Mouse (Mus musculus): ENCODE measurements around the gene Sorcs2. TPM values are rescaled to one million over a fixed set of nuclear protein-coding genes. Genes with fewer than 3 reads are reported as not detected.

The Sorcs2 gene
- 12.7 and 12.9 TPM in 2 replicates for polyA plus RNA-seq (2016; fragmentation: Nextera tagmentation; extraction: Ambion mirVana)

DNA sequence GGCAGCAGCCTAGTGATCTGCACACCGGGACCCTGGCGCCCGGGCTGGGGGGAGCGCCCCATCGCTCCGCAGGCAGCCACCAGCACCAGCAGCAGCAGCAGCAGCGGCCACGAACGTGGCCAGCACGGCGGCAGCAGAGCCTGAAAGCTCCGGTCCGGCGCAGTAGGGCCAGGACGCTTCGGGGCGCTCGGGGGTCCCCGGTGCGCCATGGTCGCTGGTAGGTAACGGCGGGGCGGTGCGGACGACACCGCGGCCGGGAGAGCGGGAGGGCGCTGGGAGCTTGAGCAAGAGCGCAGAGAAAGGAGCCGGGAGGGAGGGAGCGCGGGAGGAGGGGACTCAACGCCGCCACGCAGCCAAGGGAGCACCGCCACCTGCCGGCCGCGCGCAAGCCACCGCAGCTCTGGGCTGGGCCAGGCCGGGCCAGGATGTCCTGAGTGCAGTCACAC lies at the start of gene Sorcs2:
Sorcs2 (minus strand) TSS at position 303 of the 446 bp plus-strand sequence.
- H3K36me3 ChIP-seq = no peaks in the 10 kb centered on the region
- H3K27me3 ChIP-seq = peaks cover 21% of the 10 kb centered on the region
- H3K4me3 ChIP-seq = peak within 1 kb of the TSS; percentile 73
- WGBS = under 1% methylated on average over 45 of the region's 45 CpGs
- ATAC-seq (ENCODE audit: insufficient number of reproducible peaks, insufficient read depth, low FRiP score, low TSS enrichment) = peak; percentile 78
- no peak within 1 kb of the TSS for H3K27ac ChIP-seq
- H3K9me3 ChIP-seq = no peaks in the 10 kb centered on the region
- H3K9ac ChIP-seq = peak within 1 kb of the TSS; percentile 82
- peak within 1 kb of the TSS; percentile 95 for H3K4me2 ChIP-seq (replicated peaks)
- H3K4me1 ChIP-seq = peaks cover 21% of the 10 kb centered on the region

DNA sequence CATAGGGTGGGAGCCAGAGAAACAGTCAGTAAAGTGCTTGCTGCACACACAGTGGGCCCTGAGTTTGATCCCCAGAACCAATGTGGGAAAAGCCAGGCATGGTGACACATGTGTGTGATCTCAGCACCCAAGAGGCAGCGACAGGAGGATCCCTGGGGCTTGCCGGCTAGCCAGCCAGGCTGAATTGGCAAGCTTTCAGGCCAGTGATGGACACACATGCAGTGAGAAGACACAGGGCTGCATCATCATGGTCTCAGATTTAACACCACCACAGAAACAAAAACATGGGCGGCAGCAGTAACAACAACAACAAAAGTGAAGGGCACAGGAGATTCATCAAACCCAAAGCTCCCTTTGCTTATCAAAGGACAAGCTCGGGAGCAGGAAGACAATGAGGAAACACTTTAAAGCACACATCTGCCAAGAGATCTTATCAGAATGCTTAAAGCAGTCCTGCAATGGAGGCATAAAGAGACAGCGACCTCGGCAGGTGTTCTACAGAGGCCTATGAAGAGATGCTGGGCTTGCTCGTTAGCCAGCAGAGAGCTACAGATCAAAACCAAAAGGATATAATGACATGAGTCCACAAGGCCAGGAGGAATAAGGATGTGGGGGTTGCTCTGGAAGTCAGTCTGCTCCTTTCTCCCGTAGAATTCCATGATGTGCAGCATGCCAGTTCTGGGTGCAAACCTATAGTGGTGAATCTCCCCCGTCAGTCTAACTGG lies 48.4 kb upstream of the Sorcs2 start:
- no peak for ATAC-seq (ENCODE audit: insufficient number of reproducible peaks, insufficient read depth, low FRiP score, low TSS enrichment)
- WGBS = 48% methylated on average over 9 of the region's 9 CpGs
- Histone ChIP-seq H3K27ac (no peak overlapping the region), H3K4me2 (replicated peaks) (no peak overlapping the region), H3K9me3 (no peaks in the 10 kb centered on the region), H3K27me3 (peaks cover 5% of the 10 kb centered on the region; the same call in 1 of the 2 replicates), H3K4me1 (peaks cover 9% of the 10 kb centered on the region; the same call in 1 of the 2 replicates), H3K36me3 (no peaks in the 10 kb centered on the region), H3K4me3 (no peak overlapping the region), H3K9ac (no peak overlapping the region)

DNA sequence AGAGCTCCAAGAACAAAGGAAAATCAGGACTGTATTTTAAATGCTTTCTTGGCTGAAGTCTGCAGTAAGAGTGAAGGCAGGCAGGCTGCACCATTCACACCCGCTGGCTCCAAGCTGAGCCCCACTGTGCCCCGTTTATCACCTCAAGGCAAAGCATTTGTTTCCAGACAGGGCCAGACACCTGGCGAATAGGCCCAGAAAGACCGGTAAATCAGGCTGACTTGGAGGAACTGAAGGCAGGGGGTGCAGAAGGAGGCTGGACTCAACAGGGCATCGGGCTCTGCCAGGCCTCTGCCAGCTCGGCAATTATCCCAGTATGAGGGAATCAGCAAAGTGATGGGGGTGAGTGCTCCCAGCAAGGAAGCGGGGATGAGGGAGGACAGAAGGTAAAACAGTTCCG lies 47.1 kb upstream of the Sorcs2 start:
- no peak overlapping the region for H3K27ac ChIP-seq
- peaks cover 5% of the 10 kb centered on the region; the same call in 1 of the 2 replicates for H3K27me3 ChIP-seq
- H3K4me1 ChIP-seq = peaks cover 6% of the 10 kb centered on the region; the same call in 1 of the 2 replicates
- H3K36me3 ChIP-seq = no peaks in the 10 kb centered on the region
- WGBS = 22% methylated on average over 8 of the region's 8 CpGs
- no peak overlapping the region for H3K9ac ChIP-seq
- ATAC-seq (ENCODE audit: insufficient number of reproducible peaks, insufficient read depth, low FRiP score, low TSS enrichment) = no peak
- H3K9me3 ChIP-seq = no peaks in the 10 kb centered on the region
- H3K4me3 ChIP-seq = no peak overlapping the region
- H3K4me2 ChIP-seq (replicated peaks) = no peak overlapping the region

DNA sequence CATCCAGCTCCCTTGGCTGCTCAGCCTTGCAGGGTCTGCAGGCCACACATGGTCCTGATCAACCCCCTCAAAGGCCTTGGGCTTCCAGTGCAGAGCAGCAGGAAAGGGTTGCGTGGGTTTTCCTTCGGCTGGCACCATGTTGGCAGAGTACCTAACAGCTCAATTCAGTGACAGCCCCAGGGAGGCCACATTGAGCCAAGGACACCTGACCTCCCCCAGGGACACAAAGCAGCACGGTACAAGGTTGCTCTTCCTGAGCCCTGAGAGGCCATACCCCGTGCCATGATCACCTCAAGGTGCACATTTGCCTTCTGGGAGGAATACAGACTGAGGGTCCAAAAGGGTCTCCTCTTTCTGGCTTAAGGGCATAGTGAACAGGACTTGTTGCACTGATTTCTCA lies 46.7 kb upstream of the Sorcs2 start:
- Histone ChIP-seq H3K27me3 (peaks cover 5% of the 10 kb centered on the region; the same call in 1 of the 2 replicates), H3K4me3 (no peak overlapping the region), H3K9me3 (no peaks in the 10 kb centered on the region), H3K9ac (no peak overlapping the region), H3K4me1 (peaks cover 3% of the 10 kb centered on the region; the same call in 1 of the 2 replicates), H3K36me3 (no peaks in the 10 kb centered on the region), H3K27ac (no peak overlapping the region), H3K4me2 (replicated peaks) (no peak overlapping the region)
- WGBS = 57% methylated on average over 4 of the region's 4 CpGs
- no peak for ATAC-seq (ENCODE audit: insufficient number of reproducible peaks, insufficient read depth, low FRiP score, low TSS enrichment)

DNA sequence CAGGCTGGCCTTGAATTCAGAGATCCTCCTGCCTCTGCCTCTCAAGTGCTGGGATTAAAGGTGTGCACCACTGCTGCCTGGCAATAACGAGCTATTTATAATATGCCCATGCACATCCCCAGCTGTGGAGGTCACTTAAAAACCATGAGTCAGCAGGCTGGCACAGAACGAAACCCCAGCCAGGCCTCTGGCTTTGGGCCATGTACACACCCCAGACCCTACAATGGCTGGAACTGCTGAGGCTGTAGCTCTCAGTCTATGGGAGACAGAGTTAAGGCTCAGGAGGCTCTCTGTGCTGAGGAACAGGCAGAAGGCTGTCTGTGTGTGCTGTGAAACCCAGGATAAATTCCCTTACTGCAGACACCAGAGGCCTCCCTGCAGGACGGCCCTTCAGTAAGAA lies 42.8 kb upstream of the Sorcs2 start:
- Histone ChIP-seq H3K9me3 (peaks cover 3% of the 10 kb centered on the region; the same call in 1 of the 2 replicates), H3K9ac (no peak overlapping the region), H3K4me1 (peaks cover 3% of the 10 kb centered on the region; the same call in 1 of the 2 replicates), H3K27me3 (peaks cover 5% of the 10 kb centered on the region; the same call in 1 of the 2 replicates), H3K4me3 (no peak overlapping the region), H3K27ac (no peak overlapping the region), H3K4me2 (replicated peaks) (no peak overlapping the region), H3K36me3 (no peaks in the 10 kb centered on the region)
- ATAC-seq (ENCODE audit: insufficient number of reproducible peaks, insufficient read depth, low FRiP score, low TSS enrichment) = no peak
- 65% methylated on average over 3 of the region's 3 CpGs for WGBS

DNA sequence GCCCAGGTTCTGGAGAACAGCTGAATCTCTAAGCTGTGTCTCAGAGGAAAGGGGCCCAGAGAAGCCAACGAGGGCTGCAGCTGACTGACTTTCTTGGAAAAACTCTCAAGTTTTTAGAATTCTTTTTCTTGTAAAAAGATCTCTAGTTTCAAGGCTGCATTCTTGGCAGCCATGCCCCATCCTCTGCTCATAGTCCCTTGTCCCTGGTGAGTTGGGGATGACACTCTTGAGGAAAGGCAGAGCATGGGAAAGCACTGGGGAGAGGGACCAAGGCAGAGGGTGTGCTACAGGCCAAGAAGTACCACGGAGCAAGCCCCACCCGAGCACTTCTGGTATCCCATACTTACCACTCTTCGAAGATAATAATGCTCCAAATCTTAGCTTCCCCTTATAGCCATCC lies 38.9 kb upstream of the Sorcs2 start:
- WGBS = 80% methylated on average over 4 of the region's 4 CpGs
- H3K36me3 ChIP-seq = no peaks in the 10 kb centered on the region
- H3K27ac ChIP-seq = no peak overlapping the region
- ATAC-seq (ENCODE audit: insufficient number of reproducible peaks, insufficient read depth, low FRiP score, low TSS enrichment) = no peak
- no peak overlapping the region for H3K4me2 ChIP-seq (replicated peaks)
- H3K9ac ChIP-seq = no peak overlapping the region
- no peaks in the 10 kb centered on the region for H3K4me1 ChIP-seq
- H3K4me3 ChIP-seq = no peak overlapping the region
- H3K9me3 ChIP-seq = peaks cover 3% of the 10 kb centered on the region; the same call in 1 of the 2 replicates
- H3K27me3 ChIP-seq = no peaks in the 10 kb centered on the region

DNA sequence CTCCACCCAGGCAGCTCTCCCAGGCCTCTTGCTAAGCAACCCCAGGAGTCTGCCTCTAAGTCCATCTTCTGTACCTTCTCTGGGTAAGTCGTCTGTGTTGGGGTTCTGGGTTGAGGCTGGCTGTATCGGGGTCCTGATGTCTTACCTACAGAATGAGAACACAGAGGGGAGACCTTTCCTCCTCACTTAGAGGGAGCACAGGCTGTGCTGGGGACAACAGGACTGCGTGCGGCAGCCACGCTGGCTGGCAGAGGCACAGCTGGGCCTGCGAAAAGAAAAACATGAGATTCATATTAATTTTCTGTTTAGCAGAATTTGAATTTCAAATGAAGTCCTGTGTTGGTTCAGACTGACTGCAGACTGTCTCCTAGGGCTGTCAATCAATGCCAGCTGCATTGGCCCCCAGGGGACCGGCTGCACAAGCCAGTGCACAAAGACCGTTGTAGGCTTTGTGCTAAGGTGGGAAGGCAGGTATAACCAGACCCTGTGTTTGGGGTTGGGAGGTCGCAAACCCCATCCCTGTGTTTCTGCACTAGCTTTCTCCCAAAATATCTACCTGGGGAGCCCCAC lies 36.5 kb upstream of the Sorcs2 start:
- 0 out of 2 replicates have a peak, but pooled peaks have one; percentile 47 for ATAC-seq (ENCODE audit: insufficient number of reproducible peaks, insufficient read depth, low FRiP score, low TSS enrichment)
- peaks cover 3% of the 10 kb centered on the region; the same call in 1 of the 2 replicates for H3K9me3 ChIP-seq
- no peaks in the 10 kb centered on the region for H3K4me1 ChIP-seq
- H3K9ac ChIP-seq = no peak overlapping the region
- WGBS = 55% methylated on average over 9 of the region's 9 CpGs
- no peak overlapping the region for H3K27ac ChIP-seq
- H3K36me3 ChIP-seq = no peaks in the 10 kb centered on the region
- H3K4me3 ChIP-seq = no peak overlapping the region
- no peaks in the 10 kb centered on the region for H3K27me3 ChIP-seq
- no peak overlapping the region for H3K4me2 ChIP-seq (replicated peaks)

DNA sequence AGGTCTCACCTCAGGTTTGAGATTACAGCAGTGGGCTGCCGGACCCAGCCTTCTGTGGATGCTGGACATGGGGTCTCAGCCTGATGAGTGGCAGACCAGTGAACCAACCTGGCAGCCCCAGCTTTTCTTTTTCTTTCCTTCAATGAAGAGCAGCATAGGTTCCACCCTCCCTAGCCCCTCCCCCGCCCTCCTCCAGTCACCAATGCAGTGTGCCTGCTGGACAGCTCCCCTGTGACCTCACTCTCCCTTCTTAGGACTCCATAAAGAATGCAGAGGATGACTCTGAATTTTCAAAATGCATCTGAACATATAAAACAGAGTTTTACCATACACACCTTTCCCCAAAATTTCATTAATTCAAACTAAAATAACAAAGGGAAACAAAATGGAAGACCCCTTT lies 33.8 kb upstream of the Sorcs2 start:
- H3K4me1 ChIP-seq = no peaks in the 10 kb centered on the region
- 41% methylated on average over 2 of the region's 2 CpGs for WGBS
- H3K4me3 ChIP-seq = no peak overlapping the region
- H3K27me3 ChIP-seq = no peaks in the 10 kb centered on the region
- no peak for ATAC-seq (ENCODE audit: insufficient number of reproducible peaks, insufficient read depth, low FRiP score, low TSS enrichment)
- no peak overlapping the region for H3K4me2 ChIP-seq (replicated peaks)
- H3K9ac ChIP-seq = no peak overlapping the region
- no peaks in the 10 kb centered on the region for H3K36me3 ChIP-seq
- H3K27ac ChIP-seq = no peak overlapping the region
- no peaks in the 10 kb centered on the region for H3K9me3 ChIP-seq

DNA sequence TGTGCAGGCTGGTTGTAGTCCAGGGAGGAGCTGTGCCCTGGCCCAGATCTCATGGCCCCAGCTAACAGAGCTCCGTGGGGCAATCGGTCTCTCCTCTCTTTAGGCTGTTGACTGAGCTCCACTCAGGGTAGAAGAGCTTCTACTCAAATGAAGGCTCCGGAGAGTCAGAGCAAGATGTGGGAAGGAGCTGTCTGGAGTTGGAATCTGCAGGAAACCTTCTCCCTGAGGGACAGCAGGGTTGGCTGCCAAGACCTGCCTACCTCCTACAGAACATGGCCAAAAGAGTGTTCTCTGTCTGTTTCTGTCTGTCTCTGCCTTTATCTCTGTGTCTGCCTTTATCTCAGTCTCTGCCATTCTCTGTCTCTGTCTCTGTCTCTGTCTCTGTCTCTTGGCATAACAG lies 31.6 kb upstream of the Sorcs2 start:
- Histone ChIP-seq H3K9me3 (no peaks in the 10 kb centered on the region), H3K27ac (no peak overlapping the region), H3K4me2 (replicated peaks) (no peak overlapping the region), H3K27me3 (no peaks in the 10 kb centered on the region), H3K36me3 (no peaks in the 10 kb centered on the region), H3K4me3 (no peak overlapping the region), H3K4me1 (no peaks in the 10 kb centered on the region), H3K9ac (no peak overlapping the region)
- 92% methylated on average over 3 of the region's 3 CpGs for WGBS
- no peak for ATAC-seq (ENCODE audit: insufficient number of reproducible peaks, insufficient read depth, low FRiP score, low TSS enrichment)

DNA sequence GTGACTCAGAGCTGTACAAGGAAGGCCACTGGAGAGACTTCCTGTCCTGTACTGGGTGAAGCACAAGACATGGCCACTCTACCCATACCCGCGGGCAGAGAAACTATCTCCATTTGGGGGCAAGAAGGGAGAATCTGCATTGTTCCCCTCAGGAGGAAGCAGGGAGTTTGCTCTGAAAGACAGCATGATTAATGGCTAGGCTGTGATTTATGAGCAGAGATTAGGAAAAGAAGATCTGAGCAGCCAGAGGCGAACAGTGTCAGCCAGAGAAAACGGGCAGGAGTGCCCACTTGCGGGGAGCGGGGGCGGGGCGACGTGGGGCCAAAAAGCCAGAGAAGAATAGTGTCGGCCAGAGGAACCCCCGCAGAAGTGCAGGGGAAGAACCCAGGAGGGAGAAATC lies 29.9 kb upstream of the Sorcs2 start:
- no peaks in the 10 kb centered on the region for H3K4me1 ChIP-seq
- H3K27me3 ChIP-seq = no peaks in the 10 kb centered on the region
- no peaks in the 10 kb centered on the region for H3K36me3 ChIP-seq
- H3K4me2 ChIP-seq (replicated peaks) = no peak overlapping the region
- H3K9me3 ChIP-seq = no peaks in the 10 kb centered on the region
- no peak for ATAC-seq (ENCODE audit: insufficient number of reproducible peaks, insufficient read depth, low FRiP score, low TSS enrichment)
- no peak overlapping the region for H3K9ac ChIP-seq
- no peak overlapping the region for H3K4me3 ChIP-seq
- no peak overlapping the region for H3K27ac ChIP-seq
- 60% methylated on average over 11 of the region's 11 CpGs for WGBS

DNA sequence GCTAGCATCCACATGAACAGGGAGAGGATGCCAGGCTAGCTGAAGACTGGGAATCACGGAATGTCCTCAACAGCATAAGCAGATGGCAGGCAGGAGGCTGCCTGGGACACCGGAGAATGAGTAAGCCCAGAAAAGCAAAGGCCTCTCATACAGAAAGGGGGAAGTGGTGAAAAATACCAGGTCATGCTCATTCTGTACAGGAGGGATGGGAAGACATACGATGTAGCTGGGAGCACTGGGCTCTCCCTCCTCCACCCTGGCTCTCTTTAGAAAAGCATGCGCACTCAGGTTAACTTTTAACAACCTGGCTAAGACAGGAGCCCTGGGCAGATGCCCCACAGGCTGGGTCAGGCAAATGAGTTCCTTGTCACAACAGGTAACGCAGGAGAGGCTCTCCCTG lies 28.5 kb upstream of the Sorcs2 start:
- no peaks in the 10 kb centered on the region for H3K9me3 ChIP-seq
- H3K9ac ChIP-seq = no peak overlapping the region
- H3K27me3 ChIP-seq = no peaks in the 10 kb centered on the region
- H3K27ac ChIP-seq = no peak overlapping the region
- H3K4me3 ChIP-seq = no peak overlapping the region
- ATAC-seq (ENCODE audit: insufficient number of reproducible peaks, insufficient read depth, low FRiP score, low TSS enrichment) = no peak
- no peak overlapping the region for H3K4me2 ChIP-seq (replicated peaks)
- WGBS = 76% methylated on average over 5 of the region's 5 CpGs
- no peaks in the 10 kb centered on the region for H3K36me3 ChIP-seq
- no peaks in the 10 kb centered on the region for H3K4me1 ChIP-seq

DNA sequence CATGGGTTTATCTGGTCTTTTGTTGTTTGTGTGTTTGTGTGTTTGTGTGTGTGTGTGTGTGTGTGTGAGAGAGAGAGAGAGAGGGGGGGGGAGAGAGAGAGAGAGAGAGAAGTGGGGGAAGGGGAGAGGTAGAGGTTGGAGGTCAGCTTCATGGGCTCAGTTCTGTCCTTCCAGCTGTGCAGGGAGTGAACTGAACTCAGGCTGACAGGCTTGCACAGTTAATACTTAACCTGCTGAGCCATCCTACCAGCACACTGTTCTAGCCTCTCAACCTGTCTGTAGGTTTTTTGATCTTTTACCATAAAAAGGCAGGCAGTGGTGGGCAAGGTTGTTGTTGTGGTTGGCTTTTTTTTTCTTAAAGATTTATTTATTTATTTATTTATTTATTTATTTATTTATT lies 26.7 kb upstream of the Sorcs2 start:
- H3K4me3 ChIP-seq = no peak overlapping the region
- no peak overlapping the region for H3K4me2 ChIP-seq (replicated peaks)
- ATAC-seq (ENCODE audit: insufficient number of reproducible peaks, insufficient read depth, low FRiP score, low TSS enrichment) = no peak
- no peak overlapping the region for H3K27ac ChIP-seq
- H3K27me3 ChIP-seq = no peaks in the 10 kb centered on the region
- no peaks in the 10 kb centered on the region for H3K4me1 ChIP-seq
- no peaks in the 10 kb centered on the region for H3K9me3 ChIP-seq
- H3K9ac ChIP-seq = no peak overlapping the region
- H3K36me3 ChIP-seq = no peaks in the 10 kb centered on the region
